Mouse (Mus musculus): ENCODE measurements around the gene Zfp704. TPM values are rescaled to one million over a fixed set of nuclear protein-coding genes. Genes with fewer than 3 reads are reported as not detected.

Gene Zfp704
- polyA plus RNA-seq, 1 experiment from 2014 or later, result 14.8 TPM

DNA sequence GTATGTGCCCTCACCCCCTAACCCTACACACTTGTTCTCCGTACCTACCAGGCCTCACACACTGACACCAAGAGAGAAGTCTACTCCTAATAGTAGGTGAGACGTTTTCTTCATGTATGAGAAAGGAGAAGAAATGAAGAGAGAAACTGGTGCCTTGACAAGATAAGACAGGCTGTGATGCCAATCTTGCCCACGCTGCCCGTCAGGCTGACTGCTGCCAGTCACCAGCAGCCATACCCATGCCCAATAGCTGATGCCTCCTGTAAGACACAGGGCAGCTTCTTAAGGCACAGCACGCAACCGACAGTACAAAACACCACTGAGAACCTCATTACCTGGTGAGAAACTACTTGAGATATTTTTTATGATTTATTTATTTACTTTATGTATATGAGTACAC, 55.0 kb downstream of the Zfp704 start:
- Histone ChIP-seq H3K9ac (ENCODE audit: low read depth, low read length) (no peak overlapping the region), H3K36me3 (ENCODE audit: control insufficient read depth, insufficient read depth, low read length) (no peaks in the 10 kb centered on the region), H3K4me1 (ENCODE audit: control insufficient read depth, insufficient read depth, low read length) (peaks cover 9% of the 10 kb centered on the region; the same call in 1 of the 2 replicates), H3K27ac (ENCODE audit: low read depth, low read length) (no peak overlapping the region), H3K4me2 (replicated peaks; ENCODE audit: low read depth, low read length) (no peak overlapping the region), H3K9me3 (ENCODE audit: control insufficient read depth, low read length) (no peaks in the 10 kb centered on the region), H3K27me3 (ENCODE audit: control insufficient read depth, insufficient read depth, low read length) (no peaks in the 10 kb centered on the region), H3K4me3 (ENCODE audit: low read length) (no peak overlapping the region)
- WGBS, result 92% methylated on average over 6 of the region's 6 CpGs
- no peak for ATAC-seq (ENCODE audit: low FRiP score, low TSS enrichment)

DNA sequence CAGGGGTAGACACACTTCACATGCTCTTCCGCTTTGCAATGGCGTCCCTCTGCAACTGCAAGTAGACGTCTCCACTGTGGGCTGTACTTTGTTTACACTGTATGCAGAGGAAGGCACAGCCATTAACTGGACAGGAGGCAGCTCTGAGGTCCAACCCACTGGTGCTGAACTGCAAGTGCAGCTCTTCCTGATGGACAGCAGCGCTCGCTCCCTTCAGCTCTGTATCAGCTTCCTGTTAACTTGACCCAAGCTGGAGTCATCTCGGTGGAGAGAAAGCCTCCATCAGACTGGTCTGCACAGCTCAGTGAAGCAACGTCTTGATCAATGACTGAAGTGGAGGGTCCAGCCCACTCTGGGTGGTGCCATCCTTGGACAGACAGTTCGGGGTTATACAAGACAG, 57.6 kb downstream of the Zfp704 start:
- Histone ChIP-seq H3K27ac (ENCODE audit: low read depth, low read length) (no peak overlapping the region), H3K9me3 (ENCODE audit: control insufficient read depth, low read length) (no peaks in the 10 kb centered on the region), H3K36me3 (ENCODE audit: control insufficient read depth, insufficient read depth, low read length) (no peaks in the 10 kb centered on the region), H3K27me3 (ENCODE audit: control insufficient read depth, insufficient read depth, low read length) (no peaks in the 10 kb centered on the region), H3K9ac (ENCODE audit: low read depth, low read length) (no peak overlapping the region), H3K4me3 (ENCODE audit: low read length) (no peak overlapping the region), H3K4me2 (replicated peaks; ENCODE audit: low read depth, low read length) (no peak overlapping the region), H3K4me1 (ENCODE audit: control insufficient read depth, insufficient read depth, low read length) (peaks cover 13% of the 10 kb centered on the region)
- 37% methylated on average over 8 of the region's 8 CpGs for WGBS
- ATAC-seq (ENCODE audit: low FRiP score, low TSS enrichment), result peak; percentile 75

DNA sequence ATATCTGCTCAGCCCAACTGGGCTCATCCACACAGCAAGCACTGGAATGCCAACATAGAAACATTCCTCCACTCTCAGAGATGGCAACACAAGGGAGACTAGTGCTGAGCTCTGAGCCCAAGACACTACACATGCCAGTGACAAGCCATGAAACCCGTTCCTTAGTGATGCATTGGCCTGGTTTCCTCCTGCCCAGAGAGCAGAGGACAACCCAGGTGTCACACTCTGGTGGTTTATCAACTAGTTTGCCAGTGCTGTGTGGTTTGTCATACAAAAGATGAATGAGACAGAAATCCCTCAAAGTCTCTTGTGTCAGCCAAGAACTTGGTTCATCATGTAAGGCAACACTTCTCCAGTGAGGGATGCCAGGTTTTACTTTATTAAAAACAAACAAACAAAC, 59.0 kb downstream of the Zfp704 start:
- Histone ChIP-seq H3K9me3 (ENCODE audit: control insufficient read depth, low read length) (no peaks in the 10 kb centered on the region), H3K27ac (ENCODE audit: low read depth, low read length) (no peak overlapping the region), H3K27me3 (ENCODE audit: control insufficient read depth, insufficient read depth, low read length) (no peaks in the 10 kb centered on the region), H3K4me3 (ENCODE audit: low read length) (no peak overlapping the region), H3K9ac (ENCODE audit: low read depth, low read length) (no peak overlapping the region), H3K36me3 (ENCODE audit: control insufficient read depth, insufficient read depth, low read length) (no peaks in the 10 kb centered on the region), H3K4me2 (replicated peaks; ENCODE audit: low read depth, low read length) (no peak overlapping the region), H3K4me1 (ENCODE audit: control insufficient read depth, insufficient read depth, low read length) (peaks cover 26% of the 10 kb centered on the region)
- no peak for ATAC-seq (ENCODE audit: low FRiP score, low TSS enrichment)
- WGBS, result 72% methylated on average over 1 of the region's 1 CpGs

DNA sequence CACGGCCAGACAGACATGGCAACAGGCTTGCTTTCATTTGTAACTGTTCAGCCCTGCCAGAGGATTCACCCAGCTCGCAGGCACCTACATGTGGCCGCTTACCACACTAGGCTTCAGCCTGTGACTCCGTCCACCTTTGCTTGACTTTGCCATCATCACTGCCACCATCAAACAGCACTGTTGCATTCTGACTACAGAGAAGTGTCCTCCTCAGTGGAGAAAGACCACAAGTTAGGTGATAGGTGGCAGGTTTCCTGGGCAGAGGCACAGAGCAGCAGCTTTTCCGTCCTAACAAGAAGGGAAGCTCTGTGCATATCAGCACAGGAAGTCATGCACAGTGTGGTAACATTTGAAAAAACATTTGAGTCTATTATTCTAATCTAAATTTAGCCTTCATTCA, 60.1 kb downstream of the Zfp704 start:
- Histone ChIP-seq H3K9ac (ENCODE audit: low read depth, low read length) (no peak overlapping the region), H3K9me3 (ENCODE audit: control insufficient read depth, low read length) (no peaks in the 10 kb centered on the region), H3K4me1 (ENCODE audit: control insufficient read depth, insufficient read depth, low read length) (peaks cover 26% of the 10 kb centered on the region), H3K27me3 (ENCODE audit: control insufficient read depth, insufficient read depth, low read length) (no peaks in the 10 kb centered on the region), H3K4me2 (replicated peaks; ENCODE audit: low read depth, low read length) (no peak overlapping the region), H3K36me3 (ENCODE audit: control insufficient read depth, insufficient read depth, low read length) (no peaks in the 10 kb centered on the region), H3K4me3 (ENCODE audit: low read length) (no peak overlapping the region), H3K27ac (ENCODE audit: low read depth, low read length) (no peak overlapping the region)
- ATAC-seq (ENCODE audit: low FRiP score, low TSS enrichment), result no peak
- 73% methylated on average over 5 of the region's 5 CpGs for WGBS

DNA sequence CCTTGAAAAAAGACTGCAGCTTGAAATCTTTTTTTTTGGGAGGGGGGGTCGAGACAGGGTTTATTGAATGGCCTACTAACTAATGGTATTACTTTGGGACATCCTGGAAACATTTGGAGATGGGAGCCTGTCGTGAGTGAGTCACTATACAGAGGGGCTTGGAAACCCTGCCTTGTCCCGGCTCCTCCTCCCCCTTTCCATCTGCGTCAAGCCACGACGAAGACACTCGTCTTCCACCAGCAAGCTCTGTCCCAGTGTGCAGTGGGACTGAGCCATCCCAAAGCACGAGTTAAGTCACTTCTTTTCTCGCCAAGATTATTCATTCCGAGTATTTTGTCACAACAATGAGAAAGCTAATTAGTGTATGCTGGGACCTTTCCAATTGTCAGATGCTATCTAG, 61.7 kb downstream of the Zfp704 start:
- H3K9me3 ChIP-seq (ENCODE audit: control insufficient read depth, low read length), result no peaks in the 10 kb centered on the region
- H3K9ac ChIP-seq (ENCODE audit: low read depth, low read length), result no peak overlapping the region
- H3K4me2 ChIP-seq (replicated peaks; ENCODE audit: low read depth, low read length), result no peak overlapping the region
- 59% methylated on average over 10 of the region's 10 CpGs for WGBS
- no peaks in the 10 kb centered on the region for H3K36me3 ChIP-seq (ENCODE audit: control insufficient read depth, insufficient read depth, low read length)
- ATAC-seq (ENCODE audit: low FRiP score, low TSS enrichment), result no peak
- no peak overlapping the region for H3K27ac ChIP-seq (ENCODE audit: low read depth, low read length)
- H3K27me3 ChIP-seq (ENCODE audit: control insufficient read depth, insufficient read depth, low read length), result no peaks in the 10 kb centered on the region
- no peak overlapping the region for H3K4me3 ChIP-seq (ENCODE audit: low read length)
- peaks cover 26% of the 10 kb centered on the region for H3K4me1 ChIP-seq (ENCODE audit: control insufficient read depth, insufficient read depth, low read length)

DNA sequence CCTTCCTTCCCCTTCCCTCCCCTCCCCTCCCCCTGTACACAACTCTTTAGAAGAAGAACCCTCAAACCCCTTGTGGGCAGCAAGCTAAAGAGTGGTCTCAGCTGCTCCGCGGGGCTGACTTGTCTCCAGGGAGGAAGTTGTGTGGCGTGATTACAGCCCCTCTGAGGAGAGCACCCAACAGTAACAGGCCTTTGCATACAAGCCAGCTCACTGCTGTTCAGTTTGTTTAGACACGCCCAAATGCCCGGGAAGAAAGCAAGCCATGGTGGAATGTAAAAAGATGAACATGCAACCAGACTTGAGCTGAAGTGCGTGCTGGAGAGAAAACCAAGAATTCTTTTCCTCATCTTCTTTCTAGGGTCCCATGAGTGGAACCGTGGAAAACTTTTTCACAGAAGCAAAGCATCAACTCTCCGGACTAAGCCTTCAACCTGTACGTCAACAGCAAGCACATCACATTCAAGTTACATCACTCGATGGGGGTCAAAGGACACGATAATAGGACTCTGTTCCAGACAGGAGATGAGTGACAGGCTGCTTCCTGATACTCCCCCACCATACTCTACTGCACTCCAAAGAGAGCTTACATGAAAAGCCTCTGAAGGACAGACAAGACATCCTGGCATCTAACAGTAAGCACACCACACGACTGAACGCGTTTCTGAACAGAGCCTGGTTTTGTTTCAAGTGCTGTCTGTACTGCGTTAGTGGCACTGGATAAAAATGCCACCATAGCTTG, 62.8 kb downstream of the Zfp704 start:
- Histone ChIP-seq H3K36me3 (ENCODE audit: control insufficient read depth, insufficient read depth, low read length) (no peaks in the 10 kb centered on the region), H3K27me3 (ENCODE audit: control insufficient read depth, insufficient read depth, low read length) (no peaks in the 10 kb centered on the region), H3K27ac (ENCODE audit: low read depth, low read length) (peak overlapping the region; percentile 47; the same call in 1 of the 2 replicates), H3K9me3 (ENCODE audit: control insufficient read depth, low read length) (no peaks in the 10 kb centered on the region), H3K4me3 (ENCODE audit: low read length) (no peak overlapping the region), H3K4me1 (ENCODE audit: control insufficient read depth, insufficient read depth, low read length) (peaks cover 20% of the 10 kb centered on the region), H3K4me2 (replicated peaks; ENCODE audit: low read depth, low read length) (peak overlapping the region; percentile 21), H3K9ac (ENCODE audit: low read depth, low read length) (no peak overlapping the region)
- ATAC-seq (ENCODE audit: low FRiP score, low TSS enrichment), result peak; percentile 64; the same call in 1 of the 2 replicates
- whole genome bisulfite sequencing, result 17% methylated on average over 15 of the region's 15 CpGs

DNA sequence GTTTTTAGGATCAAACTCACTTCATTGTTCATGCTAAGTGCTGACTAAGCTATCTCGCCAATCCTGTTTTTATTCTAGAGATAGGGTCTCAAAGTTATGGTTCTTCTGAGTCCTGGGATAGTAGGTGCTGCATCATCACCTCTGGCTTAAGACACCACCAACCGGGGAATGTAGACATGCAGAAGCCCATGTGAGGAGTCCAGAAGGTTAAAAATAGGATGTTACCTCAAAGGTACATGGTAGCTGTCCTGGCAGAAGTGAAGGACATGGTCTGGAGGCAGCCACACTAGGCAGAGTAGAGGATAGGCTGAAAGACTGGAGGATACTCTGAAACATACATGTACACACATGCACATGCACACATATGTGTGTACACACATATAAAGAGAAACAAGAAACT, 65.5 kb downstream of the Zfp704 start:
- H3K36me3 ChIP-seq (ENCODE audit: control insufficient read depth, insufficient read depth, low read length), result no peaks in the 10 kb centered on the region
- WGBS, result 91% methylated on average over 2 of the region's 2 CpGs
- no peak overlapping the region for H3K4me2 ChIP-seq (replicated peaks; ENCODE audit: low read depth, low read length)
- H3K27ac ChIP-seq (ENCODE audit: low read depth, low read length), result no peak overlapping the region
- peaks cover 17% of the 10 kb centered on the region; the same call in 1 of the 2 replicates for H3K4me1 ChIP-seq (ENCODE audit: control insufficient read depth, insufficient read depth, low read length)
- no peak for ATAC-seq (ENCODE audit: low FRiP score, low TSS enrichment)
- H3K9ac ChIP-seq (ENCODE audit: low read depth, low read length), result no peak overlapping the region
- H3K9me3 ChIP-seq (ENCODE audit: control insufficient read depth, low read length), result no peaks in the 10 kb centered on the region
- no peaks in the 10 kb centered on the region for H3K27me3 ChIP-seq (ENCODE audit: control insufficient read depth, insufficient read depth, low read length)
- H3K4me3 ChIP-seq (ENCODE audit: low read length), result no peak overlapping the region

DNA sequence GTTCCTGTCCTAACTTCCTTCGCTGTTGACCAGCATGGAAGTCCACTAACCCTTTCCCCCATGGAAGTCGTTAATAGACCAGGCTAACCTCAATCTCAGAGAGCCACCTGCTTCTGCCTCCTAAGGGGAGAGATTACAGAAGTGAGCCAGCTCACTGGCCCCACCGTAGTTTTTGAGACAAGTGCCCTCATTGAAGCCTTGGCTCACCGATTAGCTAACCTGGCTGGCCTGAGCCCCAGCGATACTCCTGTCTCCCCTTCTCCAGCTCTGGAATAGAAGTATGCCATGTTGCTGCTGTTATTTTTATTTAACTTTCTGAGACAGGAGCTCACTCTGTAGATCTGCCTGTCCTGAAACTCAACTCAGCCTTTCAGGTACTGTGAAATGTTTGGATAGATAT, 66.0 kb downstream of the Zfp704 start:
- Histone ChIP-seq H3K4me1 (ENCODE audit: control insufficient read depth, insufficient read depth, low read length) (peaks cover 17% of the 10 kb centered on the region; the same call in 1 of the 2 replicates), H3K4me2 (replicated peaks; ENCODE audit: low read depth, low read length) (no peak overlapping the region), H3K27ac (ENCODE audit: low read depth, low read length) (no peak overlapping the region), H3K4me3 (ENCODE audit: low read length) (no peak overlapping the region), H3K9ac (ENCODE audit: low read depth, low read length) (no peak overlapping the region), H3K36me3 (ENCODE audit: control insufficient read depth, insufficient read depth, low read length) (no peaks in the 10 kb centered on the region), H3K9me3 (ENCODE audit: control insufficient read depth, low read length) (no peaks in the 10 kb centered on the region), H3K27me3 (ENCODE audit: control insufficient read depth, insufficient read depth, low read length) (no peaks in the 10 kb centered on the region)
- ATAC-seq (ENCODE audit: low FRiP score, low TSS enrichment), result no peak
- WGBS, result 87% methylated on average over 5 of the region's 5 CpGs

DNA sequence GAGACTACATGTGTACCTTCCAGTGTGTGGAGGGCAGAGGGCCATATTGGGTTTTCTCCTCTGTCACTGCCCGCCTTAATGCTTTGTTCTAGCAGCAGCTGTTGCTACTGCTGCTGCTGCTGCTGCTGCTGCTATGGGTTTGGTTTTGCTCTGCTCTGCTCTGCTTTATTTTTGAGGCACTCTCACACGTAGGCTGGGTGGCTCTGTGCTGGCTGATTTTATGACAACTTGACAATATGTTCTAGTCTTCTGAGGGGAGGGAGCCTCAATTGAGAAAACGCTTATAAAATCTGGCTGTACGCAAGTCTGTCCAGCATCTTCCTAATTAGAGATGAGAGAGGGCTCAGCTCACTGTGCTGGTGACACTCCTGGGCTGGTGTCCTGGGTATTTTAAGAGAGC, 66.4 kb downstream of the Zfp704 start:
- Histone ChIP-seq H3K4me3 (ENCODE audit: low read length) (no peak overlapping the region), H3K27me3 (ENCODE audit: control insufficient read depth, insufficient read depth, low read length) (no peaks in the 10 kb centered on the region), H3K4me2 (replicated peaks; ENCODE audit: low read depth, low read length) (no peak overlapping the region), H3K27ac (ENCODE audit: low read depth, low read length) (no peak overlapping the region), H3K9me3 (ENCODE audit: control insufficient read depth, low read length) (no peaks in the 10 kb centered on the region), H3K4me1 (ENCODE audit: control insufficient read depth, insufficient read depth, low read length) (peaks cover 17% of the 10 kb centered on the region; the same call in 1 of the 2 replicates), H3K36me3 (ENCODE audit: control insufficient read depth, insufficient read depth, low read length) (no peaks in the 10 kb centered on the region), H3K9ac (ENCODE audit: low read depth, low read length) (no peak overlapping the region)
- ATAC-seq (ENCODE audit: low FRiP score, low TSS enrichment), result no peak
- 80% methylated on average over 4 of the region's 4 CpGs for WGBS

Measured in kidney, embryonic 14.5 days (tissue).